Comparison of ENCODE assay signal across 36 mouse cellular contexts in genomic region chr11:46366357-46366756, GRCm38 (mm10). TPM values are rescaled to one million over a fixed set of nuclear protein-coding genes. Genes with fewer than 3 reads are reported as not detected.
"Had no signal": no experiment of that assay in that cellular context is flagged by ENCODE, and none has a peak within 500 bp of the region (broad histone marks: within the 10 kb centered on the region; RNA-seq: fewer than 3 reads in every experiment).

No protein-coding gene starts in this region.

- H3K4me3 ChIP-seq: heart, embryonic 10.5 days; heart, embryonic 12.5 days; hindbrain, embryonic 10.5 days; hindbrain, embryonic 12.5 days; hindbrain, embryonic 15.5 days; kidney, embryonic 15.5 days; left cerebral cortex, adult 2 months; limb, embryonic 10.5 days; limb, embryonic 12.5 days had no signal

- H3K4me2 ChIP-seq: heart, embryonic 12.5 days; hindbrain, embryonic 12.5 days; hindbrain, embryonic 15.5 days; kidney, embryonic 15.5 days; limb, embryonic 12.5 days had no signal

- H3K36me3 ChIP-seq: heart, embryonic 10.5 days; heart, embryonic 12.5 days; hindbrain, embryonic 10.5 days; hindbrain, embryonic 12.5 days; hindbrain, embryonic 15.5 days; kidney, embryonic 15.5 days; limb, embryonic 10.5 days; limb, embryonic 12.5 days had no signal

- H3K9ac ChIP-seq: forebrain, postnatal 0 days; heart, embryonic 12.5 days; hindbrain, embryonic 12.5 days; hindbrain, embryonic 15.5 days; kidney, embryonic 15.5 days; limb, embryonic 12.5 days had no signal

- H3K9me3 ChIP-seq: heart, embryonic 10.5 days; heart, embryonic 12.5 days; hindbrain, embryonic 10.5 days; hindbrain, embryonic 12.5 days; hindbrain, embryonic 15.5 days; kidney, embryonic 15.5 days; limb, embryonic 10.5 days; limb, embryonic 12.5 days had no signal

- DNase-seq: forebrain, postnatal 0 days; gastrocnemius, postnatal 14 days; gastrocnemius, postnatal 36 days; heart, adult 18-20 months; heart, postnatal 10 days; heart, postnatal 36 days; kidney, adult 11 months; kidney, adult 2 months; kidney, adult 9 months; kidney, postnatal 14 days; kidney, postnatal 36 days had no signal

- H3K27ac ChIP-seq: heart, embryonic 10.5 days; hindbrain, embryonic 10.5 days; hindbrain, embryonic 12.5 days; hindbrain, embryonic 15.5 days; hindbrain, postnatal 0 days; kidney, embryonic 15.5 days; kidney, postnatal 0 days; left cerebral cortex, adult 2 months; limb, embryonic 10.5 days; limb, embryonic 12.5 days had no signal

- ATAC-seq: forebrain, postnatal 0 days; hindbrain, postnatal 0 days; intestine, embryonic 16.5 days had no signal

- H3K4me1 ChIP-seq: heart, embryonic 10.5 days; heart, embryonic 12.5 days; hindbrain, embryonic 10.5 days; hindbrain, embryonic 12.5 days; hindbrain, embryonic 15.5 days; kidney, embryonic 15.5 days had no signal

- H3K27me3 ChIP-seq: heart, embryonic 12.5 days; hindbrain, embryonic 12.5 days; hindbrain, embryonic 15.5 days; kidney, embryonic 15.5 days; limb, embryonic 12.5 days had no signal

RNA-seq across cellular contexts. Expression of gene Itk, which starts 23.0 kb away (rescaled TPM):
- total RNA-seq: gastrocnemius, adult 8-10 months; hindbrain, postnatal 0 days had no signal
- polyA plus RNA-seq: heart, embryonic 12.5 days; heart, embryonic 14.5 days; hindbrain, embryonic 10.5 days; hindbrain, embryonic 12.5 days; hindbrain, embryonic 15.5 days; limb, embryonic 10.5 days; limb, embryonic 12.5 days had no signal

RNA-seq across cellular contexts. Expression of gene Fam71b, which starts 30.0 kb away (rescaled TPM):
- total RNA-seq: forebrain, postnatal 0 days; gastrocnemius, adult 18-20 months; gastrocnemius, adult 8-10 months; gastrocnemius, postnatal 14 days; gastrocnemius, postnatal 36 days; heart, adult 18-20 months; heart, adult 8-10 months; heart, postnatal 10 days; heart, postnatal 36 days; hindbrain, postnatal 0 days; layer of hippocampus, adult 18-20 months; layer of hippocampus, adult 8-10 months; layer of hippocampus, postnatal 10 days; layer of hippocampus, postnatal 25 days; left cerebral cortex, adult 2 months; left cerebral cortex, postnatal 14 days; left cerebral cortex, postnatal 36 days; liver, adult 2 months had no signal
- polyA plus RNA-seq: forebrain, postnatal 0 days; heart, embryonic 10.5 days; heart, embryonic 12.5 days; heart, embryonic 14.5 days; hindbrain, embryonic 10.5 days; hindbrain, embryonic 12.5 days; hindbrain, embryonic 15.5 days; hindbrain, postnatal 0 days; intestine, embryonic 14.5 days; intestine, embryonic 16.5 days; kidney, embryonic 15.5 days; kidney, postnatal 0 days; limb, embryonic 10.5 days; limb, embryonic 12.5 days; limb, embryonic 14.5 days; liver, adult 2 months had no signal
